Mouse (Mus musculus) embryonic facial prominence, embryonic 15.5 days (tissue): ENCODE measurements around the gene Abcd3. TPM values are rescaled to one million over a fixed set of nuclear protein-coding genes. Genes with fewer than 3 reads are reported as not detected.
"Not testable (repeated sequence)": the region's sequence is repeated elsewhere in the genome, so short reads cannot be mapped to it uniquely, and the experiment has no call there.

Experiments used
- ATAC-seq: fragments of 200-750 bp; cut with Nextera tagmentation; 2 replicates; pipeline ENCODE4 v1.8.0; 2017; ENCODE audit warnings: low read depth, moderate TSS enrichment; ENCODE audit not compliant: insufficient number of reproducible peaks, low FRiP score, low TSS enrichment
- H3K27ac ChIP-seq: fragments of 300-500 bp; sonication (generic); replicated peaks from 2 replicates; pipeline ENCODE4 v1.5.1; 2015; ENCODE audit warnings: mild to moderate bottlenecking, inconsistent platforms
- H3K27me3 ChIP-seq: fragments of 300-500 bp; sonication (generic); 2 replicates; pipeline ENCODE4 v1.6.1; 2015; ENCODE audit warnings: inconsistent platforms
- H3K36me3 ChIP-seq: fragments of 300-500 bp; sonication (generic); 2 replicates; pipeline ENCODE4 v1.6.1; 2015; ENCODE audit warnings: mild to moderate bottlenecking, inconsistent platforms
- H3K4me1 ChIP-seq: fragments of 300-500 bp; sonication (generic); 2 replicates; pipeline ENCODE4 v1.6.1; 2015; ENCODE audit warnings: inconsistent platforms
- H3K4me2 ChIP-seq: fragments of 300-500 bp; sonication (generic); replicated peaks from 2 replicates; pipeline ENCODE4 v1.6.1; 2015; ENCODE audit warnings: mild to moderate bottlenecking, inconsistent platforms
- H3K4me3 ChIP-seq: fragments of 300-500 bp; sonication (generic); replicated peaks from 2 replicates; pipeline ENCODE4 v1.5.1; 2015; ENCODE audit warnings: mild to moderate bottlenecking, inconsistent platforms
- H3K9ac ChIP-seq: fragments of 300-500 bp; sonication (generic); 2 replicates; pipeline ENCODE4 v1.6.1; 2015; ENCODE audit warnings: inconsistent platforms
- H3K9me3 ChIP-seq: fragments of 300-500 bp; sonication (generic); replicated peaks from 2 replicates; pipeline ENCODE4 v1.6.1; 2016; ENCODE audit warnings: inconsistent platforms
- WGBS: fragments of 180-500 bp; shearing (Covaris S2); methylation state at CpG from one replicate; pipeline ENCODE4 v1.1.7; 2015; 5-methylcytosine and 5-hydroxymethylcytosine counted together
- polyA plus RNA-seq: library from polyadenylated mRNA; unstranded; fragments of >200 nt; fragmentation: Nextera tagmentation; extraction: Ambion mirVana; gene quantifications from 2 replicates; pipeline ENCODE4 v1.2.1, GENCODE M21; 2015

Abcd3 gene
- polyA plus RNA-seq, 1 experiment from 2014 or later: 62.6 TPM

- no peaks in the 10 kb centered on the region for H3K27me3 ChIP-seq
- peak overlapping the region; percentile 99 for H3K27ac ChIP-seq
- 11% methylated on average over 16 of the region's 16 CpGs for WGBS
- no peaks in the 10 kb centered on the region for H3K36me3 ChIP-seq
- no peak for ATAC-seq
- peak overlapping the region; percentile 91 for H3K9ac ChIP-seq
- H3K4me2 ChIP-seq: peak overlapping the region; percentile 65
- no peaks in the 10 kb centered on the region for H3K9me3 ChIP-seq
- peaks cover 36% of the 10 kb centered on the region for H3K4me1 ChIP-seq
- H3K4me3 ChIP-seq: peak overlapping the region; percentile 92
These were observed 590 bp upstream of the Abcd3 start for GRCm38 (mm10) chr3:121815549-121816235.

- peak overlapping the region; percentile 65 for H3K4me2 ChIP-seq
- H3K9ac ChIP-seq: peak overlapping the region; percentile 91
- H3K4me3 ChIP-seq: peak overlapping the region; percentile 92
- H3K4me1 ChIP-seq: peaks cover 29% of the 10 kb centered on the region
- no peaks in the 10 kb centered on the region for H3K9me3 ChIP-seq
- no peak for ATAC-seq
- H3K27ac ChIP-seq: peak overlapping the region; percentile 99
- H3K27me3 ChIP-seq: no peaks in the 10 kb centered on the region
- 0% methylated on average over 28 of the region's 28 CpGs for WGBS
- H3K36me3 ChIP-seq: no peaks in the 10 kb centered on the region
These were observed 663 bp downstream of the Abcd3 start for GRCm38 (mm10) chr3:121814413-121814864.

- Histone ChIP-seq H3K9ac (no peak overlapping the region), H3K36me3 (no peaks in the 10 kb centered on the region), H3K4me3 (peak overlapping the region; percentile 92), H3K27me3 (no peaks in the 10 kb centered on the region), H3K4me1 (peaks cover 29% of the 10 kb centered on the region), H3K9me3 (no peaks in the 10 kb centered on the region), H3K27ac (no peak overlapping the region), H3K4me2 (peak overlapping the region; percentile 65)
- no peak for ATAC-seq
- WGBS: 69% methylated on average over 5 of the region's 5 CpGs
These were observed 1.3 kb downstream of the Abcd3 start for GRCm38 (mm10) chr3:121813834-121814233.

GRCm38 (mm10) chr3:121808246-121808645 is 6.9 kb downstream of the Abcd3 start:
- Histone ChIP-seq H3K4me3 (no peak overlapping the region), H3K27ac (no peak overlapping the region), H3K4me1 (peaks cover 15% of the 10 kb centered on the region), H3K4me2 (no peak overlapping the region), H3K27me3 (no peaks in the 10 kb centered on the region), H3K36me3 (no peaks in the 10 kb centered on the region), H3K9me3 (no peaks in the 10 kb centered on the region), H3K9ac (no peak overlapping the region)
- no peak for ATAC-seq
- WGBS: 80% methylated on average over 3 of the region's 3 CpGs

GRCm38 (mm10) chr3:121794214-121794613 is 20.9 kb downstream of the Abcd3 start:
- Histone ChIP-seq H3K9ac (no peak overlapping the region), H3K36me3 (peaks cover 9% of the 10 kb centered on the region), H3K4me3 (no peak overlapping the region), H3K4me2 (no peak overlapping the region), H3K27me3 (no peaks in the 10 kb centered on the region), H3K9me3 (no peaks in the 10 kb centered on the region), H3K27ac (no peak overlapping the region), H3K4me1 (no peaks in the 10 kb centered on the region)
- 60% methylated on average over 2 of the region's 2 CpGs for WGBS
- ATAC-seq: no peak

DNA sequence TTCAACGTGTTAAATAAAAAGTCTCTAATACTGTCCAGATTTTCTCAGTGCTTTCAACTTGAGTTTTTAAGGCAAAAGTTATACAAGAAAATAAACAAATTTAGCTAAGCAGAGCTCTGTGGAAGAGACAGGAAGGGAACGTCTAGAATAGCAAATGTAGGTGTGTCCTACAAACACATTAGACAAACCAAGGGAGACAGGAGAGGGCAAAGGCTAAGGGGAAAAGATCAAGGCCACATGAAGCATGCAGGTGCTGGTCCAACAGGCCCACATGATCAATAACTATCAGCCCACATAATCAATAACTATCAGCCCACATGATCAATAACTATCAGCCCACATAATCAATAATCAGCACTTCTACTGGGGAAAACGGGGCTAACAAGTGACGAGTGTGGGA is 22.9 kb downstream of the Abcd3 start:
- H3K9me3 ChIP-seq: no peaks in the 10 kb centered on the region
- H3K9ac ChIP-seq: no peak overlapping the region
- no peak overlapping the region for H3K4me3 ChIP-seq
- H3K4me2 ChIP-seq: no peak overlapping the region
- WGBS: 74% methylated on average over 4 of the region's 4 CpGs
- no peaks in the 10 kb centered on the region for H3K4me1 ChIP-seq
- peaks cover 9% of the 10 kb centered on the region for H3K36me3 ChIP-seq
- no peak for ATAC-seq
- H3K27me3 ChIP-seq: no peaks in the 10 kb centered on the region
- H3K27ac ChIP-seq: no peak overlapping the region

DNA sequence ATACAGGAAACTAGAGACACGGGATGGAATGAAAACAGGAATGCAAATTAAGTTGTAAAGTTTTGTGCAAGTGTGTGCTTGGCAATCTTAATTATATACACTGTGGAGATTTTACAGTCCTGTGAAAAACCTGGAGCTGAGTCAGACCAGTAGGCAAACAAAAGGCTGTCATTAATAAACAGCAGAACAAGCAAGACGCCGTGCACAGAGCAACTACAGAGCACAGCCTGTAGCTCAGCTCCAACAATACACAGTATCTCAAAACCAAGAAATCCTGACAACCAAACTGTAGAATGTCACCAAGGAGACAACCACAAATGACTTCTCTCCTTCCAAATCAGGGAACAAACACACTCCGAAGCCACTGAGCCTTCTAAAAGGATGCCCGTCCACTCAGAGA is 24.7 kb downstream of the Abcd3 start:
- Histone ChIP-seq H3K4me1 (no peaks in the 10 kb centered on the region), H3K4me3 (no peak overlapping the region), H3K36me3 (peaks cover 9% of the 10 kb centered on the region), H3K27ac (no peak overlapping the region), H3K4me2 (no peak overlapping the region), H3K9me3 (no peaks in the 10 kb centered on the region), H3K9ac (no peak overlapping the region), H3K27me3 (no peaks in the 10 kb centered on the region)
- ATAC-seq: no peak
- 64% methylated on average over 5 of the region's 5 CpGs for WGBS

- H3K36me3 ChIP-seq: peaks cover 9% of the 10 kb centered on the region
- ATAC-seq: no peak
- WGBS: 51% methylated on average over 5 of the region's 5 CpGs
- no peaks in the 10 kb centered on the region for H3K4me1 ChIP-seq
- no peak overlapping the region for H3K9ac ChIP-seq
- H3K27me3 ChIP-seq: no peaks in the 10 kb centered on the region
- H3K4me3 ChIP-seq: no peak overlapping the region
- no peak overlapping the region for H3K4me2 ChIP-seq
- no peak overlapping the region for H3K27ac ChIP-seq
- H3K9me3 ChIP-seq: no peaks in the 10 kb centered on the region
These were observed 25.3 kb downstream of the Abcd3 start for GRCm38 (mm10) chr3:121789790-121790189.

DNA sequence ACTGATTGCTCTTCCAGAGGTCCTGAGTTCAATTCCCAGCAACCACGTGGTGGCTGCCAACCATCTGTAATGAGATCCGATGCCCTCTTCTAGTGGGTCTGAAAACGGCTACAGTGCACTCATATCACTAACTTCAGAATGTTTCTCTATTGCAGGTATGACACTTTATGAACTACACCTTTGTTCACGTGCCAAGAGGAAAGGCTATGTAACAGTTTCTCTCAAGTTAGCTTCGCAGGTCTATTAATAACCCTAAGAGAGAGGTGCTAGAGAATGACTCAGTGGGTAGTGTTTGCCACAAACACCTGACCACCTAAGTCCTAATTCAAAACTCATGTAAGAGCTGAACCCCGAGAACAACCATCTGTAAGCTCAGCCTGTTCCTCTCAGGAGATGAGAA is 32.1 kb downstream of the Abcd3 start:
- WGBS: 82% methylated on average over 6 of the region's 6 CpGs
- H3K4me2 ChIP-seq: no peak overlapping the region
- H3K9ac ChIP-seq: no peak overlapping the region
- H3K4me1 ChIP-seq: peaks cover 6% of the 10 kb centered on the region; the same call in 1 of the 2 replicates
- no peak overlapping the region for H3K27ac ChIP-seq
- H3K9me3 ChIP-seq: no peaks in the 10 kb centered on the region
- 0 out of 2 replicates have a peak, but pooled peaks cover 8% of the 10 kb centered on the region for H3K36me3 ChIP-seq
- H3K4me3 ChIP-seq: no peak overlapping the region
- no peak for ATAC-seq
- no peaks in the 10 kb centered on the region for H3K27me3 ChIP-seq

DNA sequence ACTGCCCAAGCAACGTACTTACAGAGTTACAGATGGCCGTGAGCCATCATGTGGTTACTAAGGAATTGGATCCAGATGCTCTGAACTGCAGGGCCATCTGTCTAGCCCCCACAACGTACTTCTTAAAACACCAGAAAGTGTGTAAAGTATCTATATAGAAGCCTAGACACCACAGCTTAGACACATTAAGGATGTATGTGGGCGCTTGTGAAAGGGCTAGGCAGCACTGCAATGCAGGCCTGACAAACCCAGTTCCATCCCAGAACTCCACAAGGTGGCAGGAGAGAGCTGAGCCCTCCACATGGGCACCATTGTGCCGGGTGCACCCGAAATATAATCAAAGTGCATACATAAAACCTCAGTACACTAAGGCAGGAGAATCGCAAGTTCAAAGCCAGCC is 37.2 kb downstream of the Abcd3 start:
- no peak overlapping the region for H3K4me2 ChIP-seq
- no peak overlapping the region for H3K4me3 ChIP-seq
- H3K27me3 ChIP-seq: no peaks in the 10 kb centered on the region
- peak overlapping the region; percentile 24; the same call in 1 of the 2 replicates for H3K27ac ChIP-seq
- peaks cover 19% of the 10 kb centered on the region for H3K36me3 ChIP-seq
- H3K4me1 ChIP-seq: peaks cover 12% of the 10 kb centered on the region; the same call in 1 of the 2 replicates
- ATAC-seq: peak; percentile 88
- H3K9me3 ChIP-seq: no peaks in the 10 kb centered on the region
- no peak overlapping the region for H3K9ac ChIP-seq
- 27% methylated on average over 7 of the region's 7 CpGs for WGBS

DNA sequence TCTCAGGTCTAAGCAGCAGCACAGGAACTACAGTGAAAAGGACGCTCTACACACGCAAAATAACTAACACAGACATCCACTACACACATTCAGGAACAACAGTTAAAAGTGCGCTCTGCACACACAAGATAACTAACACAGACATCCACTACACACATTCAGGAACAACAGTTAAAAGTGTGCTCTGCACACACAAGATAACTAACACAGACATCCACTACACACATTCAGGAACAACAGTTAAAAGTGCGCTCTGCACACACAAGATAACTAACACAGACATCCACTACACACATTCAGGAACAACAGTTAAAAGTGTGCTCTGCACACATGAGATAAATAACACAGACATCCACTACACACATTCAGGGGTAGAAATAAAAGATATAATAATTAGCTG is 41.8 kb downstream of the Abcd3 start:
- not testable (repeated sequence) for H3K9me3 ChIP-seq, H3K27me3 ChIP-seq, H3K27ac ChIP-seq, H3K9ac ChIP-seq, H3K4me3 ChIP-seq, H3K4me2 ChIP-seq, H3K4me1 ChIP-seq, ATAC-seq
- peaks cover 50% of the 10 kb centered on the region for H3K36me3 ChIP-seq
- 97% methylated on average over 4 of the region's 4 CpGs for WGBS

DNA sequence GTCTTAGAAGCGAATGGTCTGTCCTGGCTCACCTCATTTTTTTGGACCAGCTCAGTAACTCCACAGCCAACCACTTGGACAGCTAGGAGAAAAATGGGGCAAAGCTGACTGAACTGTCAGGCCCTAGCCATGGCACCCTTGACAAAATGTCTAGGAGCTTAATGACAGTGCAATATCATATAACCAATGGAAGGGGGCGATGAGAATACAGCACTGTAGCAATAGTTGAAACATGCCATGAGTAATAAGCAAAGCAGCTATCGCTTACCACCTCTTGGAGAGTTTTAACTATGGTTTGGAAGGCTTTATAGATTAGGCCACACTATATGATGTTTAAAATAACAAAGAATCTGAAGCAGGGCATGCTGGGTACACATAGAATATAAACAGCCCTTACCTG is 46.3 kb downstream of the Abcd3 start:
- Histone ChIP-seq H3K9ac (no peak overlapping the region), H3K4me2 (no peak overlapping the region), H3K36me3 (peaks cover 69% of the 10 kb centered on the region), H3K4me3 (no peak overlapping the region), H3K4me1 (no peaks in the 10 kb centered on the region), H3K9me3 (no peaks in the 10 kb centered on the region), H3K27ac (no peak overlapping the region), H3K27me3 (no peaks in the 10 kb centered on the region)
- ATAC-seq: no peak
- WGBS: 89% methylated on average over 3 of the region's 3 CpGs
